Mouse (Mus musculus): Measurements from ENCODE around the gene Asgr1. TPM values are rescaled to one million over a fixed set of nuclear protein-coding genes. Genes with fewer than 3 reads are reported as not detected.
"Not testable (repeated sequence)": the region's sequence is repeated elsewhere in the genome, so short reads cannot be mapped to it uniquely, and the experiment has no call there.

The Asgr1 gene
- total RNA-seq (2022) = 1 to 10 TPM in 2 of 4 experiments, under 1 TPM in 2; 0.77 to 2.4 (median 1.5) TPM

- DNase-seq (ENCODE audit: low spot score in 2 of 2) = no peak
Observed at GRCm38 (mm10) chr11:70053898-70054570, at the start of gene Asgr1. TSS of gene Asgr1 (plus strand) at chr11:70054085.

DNA sequence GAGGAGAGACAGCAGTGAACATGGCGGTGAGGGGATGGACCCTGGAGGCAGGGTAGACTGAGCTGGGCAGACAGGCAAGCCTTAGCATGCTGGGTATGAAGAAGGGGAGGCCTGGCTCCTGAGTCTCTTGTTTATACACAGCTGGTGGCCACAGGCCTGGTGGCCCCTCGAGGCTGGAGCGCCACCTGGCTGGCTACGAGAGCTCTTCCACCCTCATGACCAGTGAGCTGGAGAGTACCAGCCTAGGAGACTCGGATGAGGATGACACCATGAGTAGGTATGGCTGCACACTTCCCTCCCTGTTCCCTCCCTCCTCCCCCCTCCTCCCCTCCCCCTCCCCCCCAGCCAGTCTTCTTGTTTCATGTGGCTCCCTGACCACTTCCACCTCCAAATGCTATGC, 48.4 kb upstream of the Asgr1 start:
- DNase-seq (ENCODE audit: low spot score in 2 of 2) = no peak

GRCm38 (mm10) chr11:70010033-70010432, 43.9 kb upstream of the Asgr1 start:
- DNase-seq (ENCODE audit: low spot score in 2 of 2) = no peak

- no peak for DNase-seq (ENCODE audit: low spot score in 2 of 2)
Observed at GRCm38 (mm10) chr11:70010548-70010947, 43.3 kb upstream of the Asgr1 start.

- DNase-seq (ENCODE audit: low spot score in 2 of 2) = no peak
Observed at GRCm38 (mm10) chr11:70010961-70011360, 42.9 kb upstream of the Asgr1 start.

DNA sequence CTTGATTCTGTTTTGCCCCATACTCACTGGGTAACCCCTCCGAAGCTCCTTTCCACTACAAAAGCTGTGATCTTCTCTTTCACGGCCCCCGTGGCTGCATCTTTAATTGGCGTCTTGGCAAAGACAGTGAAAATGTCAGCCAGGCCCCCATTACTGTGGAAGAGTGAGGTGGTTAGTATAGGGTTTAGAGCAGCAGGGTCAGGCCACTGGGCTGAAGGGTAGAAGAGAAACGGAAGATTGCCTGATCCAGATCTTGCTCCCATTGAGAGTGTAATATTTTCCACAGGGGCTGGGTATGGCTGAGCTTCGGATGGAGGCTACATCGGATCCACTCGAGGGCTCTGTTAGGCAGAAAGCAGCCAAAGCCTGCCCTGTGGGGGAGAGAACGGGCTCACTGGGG, 41.0 kb upstream of the Asgr1 start:
- DNase-seq (ENCODE audit: low spot score in 2 of 2) = no peak

DNA sequence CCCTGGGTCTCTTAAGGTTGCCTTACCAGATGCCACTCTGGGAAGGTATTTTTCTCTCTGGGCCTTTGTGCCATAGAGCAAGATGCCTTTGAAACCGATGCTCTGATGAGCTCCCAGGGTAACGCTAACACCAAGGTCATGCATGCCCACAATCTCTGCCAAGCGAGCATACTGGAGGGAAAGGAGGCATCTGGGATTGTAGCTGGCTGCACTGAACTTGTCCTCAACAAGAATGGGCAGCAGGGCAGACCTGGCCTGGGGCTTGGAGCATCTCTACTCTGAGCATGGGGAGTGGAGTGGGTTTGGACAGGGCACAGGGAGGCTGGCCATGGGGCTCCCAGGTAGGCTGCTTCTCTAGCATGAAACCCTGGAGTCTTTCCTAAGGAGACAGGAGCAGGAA, 40.5 kb upstream of the Asgr1 start:
- no peak for DNase-seq (ENCODE audit: low spot score in 2 of 2)

DNA sequence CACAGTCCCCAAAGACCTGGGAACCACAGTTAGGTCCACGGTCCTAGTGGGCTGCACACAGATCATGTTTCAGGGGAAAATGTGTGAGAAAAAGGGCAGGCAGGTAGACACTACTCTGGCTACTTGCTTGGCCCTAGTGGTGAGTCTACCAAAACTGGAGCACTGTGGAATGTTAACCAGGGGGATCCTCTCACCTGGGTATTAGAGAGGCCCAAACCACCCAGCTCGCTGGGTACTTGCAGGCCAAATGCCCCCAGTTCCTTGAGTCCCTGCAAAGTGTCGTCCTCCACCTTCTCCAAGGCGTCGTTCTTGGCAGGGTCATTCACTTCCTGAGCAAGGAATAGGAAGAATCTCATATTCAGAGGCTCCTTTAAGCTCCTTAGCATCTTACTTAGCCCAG, 39.8 kb upstream of the Asgr1 start:
- no peak for DNase-seq (ENCODE audit: low spot score in 2 of 2)

DNA sequence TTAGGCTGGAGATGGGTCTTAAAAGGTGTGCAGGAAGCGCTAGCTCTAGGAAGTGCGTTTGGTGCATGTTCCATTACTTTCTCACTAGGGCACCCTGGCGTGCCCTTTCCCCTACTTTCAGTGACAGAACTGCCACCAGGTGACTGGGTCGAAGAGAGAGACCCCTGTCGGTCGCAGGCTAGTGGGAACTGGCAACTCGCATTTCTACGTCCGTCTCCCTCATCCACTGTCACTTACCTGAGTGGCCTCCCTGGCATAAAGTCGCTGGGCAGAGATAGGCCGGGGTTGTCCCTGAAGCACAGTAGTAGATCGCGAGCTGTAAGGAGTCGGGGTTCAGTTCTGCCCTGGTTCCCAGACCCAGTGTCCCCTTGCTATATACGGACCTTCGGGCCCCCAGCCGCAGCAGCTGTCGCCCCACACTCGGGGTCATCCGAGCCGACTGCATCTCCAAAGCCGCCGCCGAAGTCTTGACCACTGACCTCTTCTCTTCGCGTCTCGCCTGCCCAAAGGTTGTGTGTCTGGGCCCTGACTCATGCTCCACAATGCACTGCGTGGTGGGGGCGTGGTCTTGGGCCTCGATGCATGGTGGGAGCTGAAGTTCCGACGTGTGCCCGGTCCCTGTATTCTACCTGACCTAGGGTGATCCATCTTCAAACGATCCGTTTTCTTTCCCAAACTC, 38.9 kb upstream of the Asgr1 start, which contains the start of gene Acadvl:
Gene Acadvl (minus strand): TSS at position 532 of the 679 bp plus-strand sequence.
- peak; percentile 78 to 85 for DNase-seq (ENCODE audit: low spot score in 2 of 2)

GRCm38 (mm10) chr11:70015677-70016076, 38.2 kb upstream of the Asgr1 start:
- no peak for DNase-seq (ENCODE audit: low spot score in 2 of 2)

GRCm38 (mm10) chr11:70016177-70016576, 37.7 kb upstream of the Asgr1 start:
- DNase-seq (ENCODE audit: low spot score in 2 of 2) = not testable (repeated sequence)

- DNase-seq (ENCODE audit: low spot score in 2 of 2) = no peak
Observed at GRCm38 (mm10) chr11:70016669-70017068, 37.2 kb upstream of the Asgr1 start, which contains the start of gene Dlg4. TSS of gene Dlg4 (plus strand) at chr11:70016942.

DNA sequence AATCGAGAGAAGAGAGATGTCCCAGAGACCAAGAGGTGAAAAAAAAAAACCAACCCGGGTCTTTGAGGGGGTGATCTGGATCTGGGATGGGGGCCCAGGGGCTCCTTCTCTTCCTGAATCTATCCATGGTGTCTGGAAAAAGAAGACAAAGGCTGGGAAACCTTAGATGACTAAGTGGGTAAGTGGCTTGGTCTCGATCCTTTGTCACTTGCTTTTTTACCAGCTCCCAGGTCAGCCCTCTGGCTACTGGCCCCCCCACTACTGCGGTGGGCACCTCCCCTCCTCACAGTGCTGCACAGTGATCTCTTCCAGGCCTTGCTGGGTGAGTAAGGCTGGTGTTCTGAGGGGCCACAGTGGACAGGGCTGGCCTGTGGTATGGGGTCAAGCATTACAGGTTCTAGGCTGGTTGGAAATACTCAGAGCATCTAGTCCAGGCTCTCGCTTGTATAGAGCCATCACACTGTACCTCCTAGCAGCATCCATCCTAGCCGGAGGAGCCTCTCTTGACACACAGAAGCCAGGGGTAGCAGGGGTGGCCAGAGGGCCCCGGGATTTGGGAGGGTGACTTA, 36.6 kb upstream of the Asgr1 start:
- DNase-seq (ENCODE audit: low spot score in 2 of 2) = no peak

- peak in 1 of 2 experiments; percentile 63 for DNase-seq (ENCODE audit: low spot score in 2 of 2)
Observed at GRCm38 (mm10) chr11:70018131-70018990, 35.5 kb upstream of the Asgr1 start.

- no peak for DNase-seq (ENCODE audit: low spot score in 2 of 2)
Observed at GRCm38 (mm10) chr11:70019495-70020021, 34.3 kb upstream of the Asgr1 start.

GRCm38 (mm10) chr11:70020022-70020631, 33.8 kb upstream of the Asgr1 start:
- DNase-seq (ENCODE audit: low spot score in 2 of 2) = no peak

DNA sequence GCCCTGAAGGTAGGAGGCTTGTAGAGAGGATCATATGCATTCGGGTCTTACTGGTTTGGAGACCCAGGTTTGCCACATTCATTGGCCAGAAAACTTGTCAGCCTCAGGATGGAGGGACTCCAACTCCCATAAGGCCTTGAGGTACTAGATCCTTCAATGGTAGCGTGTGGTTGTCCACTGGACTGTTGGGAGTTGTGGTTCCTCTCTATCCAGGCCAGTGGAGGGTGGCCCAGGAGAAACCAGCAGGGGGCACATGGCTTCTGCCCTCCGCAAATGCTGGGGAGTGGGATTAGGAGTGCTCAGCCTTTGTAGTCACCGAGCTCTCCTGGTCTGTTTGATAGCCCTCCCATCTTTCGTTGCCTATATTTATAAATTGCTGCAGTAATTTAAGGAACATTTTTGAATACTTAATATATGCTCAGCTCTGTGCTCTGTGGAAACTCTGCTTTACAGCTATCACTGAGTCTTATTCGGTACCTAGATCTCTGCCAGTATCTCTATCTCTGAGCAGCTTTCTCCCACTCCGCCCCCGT, 33.1 kb upstream of the Asgr1 start:
- DNase-seq (ENCODE audit: low spot score in 2 of 2) = peak; percentile 55 to 80

GRCm38 (mm10) chr11:70021264-70022132, 32.4 kb upstream of the Asgr1 start:
- peak; percentile 91 to 98 for DNase-seq (ENCODE audit: low spot score in 2 of 2)

- no peak for DNase-seq (ENCODE audit: low spot score in 2 of 2)
Observed at GRCm38 (mm10) chr11:70023481-70024150, 30.3 kb upstream of the Asgr1 start.

All from left cerebral cortex, adult 8-10 months (tissue).